Mouse (Mus musculus): ENCODE measurements around the gene Lrrc17. TPM values are rescaled to one million over a fixed set of nuclear protein-coding genes. Genes with fewer than 3 reads are reported as not detected.

Lrrc17 gene
- polyA plus RNA-seq, 1 experiment from 2014 or later = 4.6 TPM

- no peak overlapping the region for H3K4me2 ChIP-seq (ENCODE audit: low read length)
- no peaks in the 10 kb centered on the region for H3K36me3 ChIP-seq (ENCODE audit: control insufficient read depth, insufficient read depth, low read length)
- ATAC-seq = no peak
- no peak overlapping the region for H3K9ac ChIP-seq (ENCODE audit: low read depth, low read length)
- no peak overlapping the region for H3K4me3 ChIP-seq (ENCODE audit: low read depth, low read length)
- 87% methylated on average over 4 of the region's 4 CpGs for WGBS
- no peaks in the 10 kb centered on the region for H3K27me3 ChIP-seq (ENCODE audit: control insufficient read depth, insufficient read depth, low read depth, low read length)
- H3K27ac ChIP-seq (ENCODE audit: low read length) = no peak overlapping the region
- no peaks in the 10 kb centered on the region for H3K4me1 ChIP-seq (ENCODE audit: control insufficient read depth, insufficient read depth, low read length)
- no peaks in the 10 kb centered on the region for H3K9me3 ChIP-seq (replicated peaks; ENCODE audit: control insufficient read depth, low read length, poor library complexity, severe bottlenecking)
Measured at GRCm38 (mm10) chr5:21553685-21554084, 10.3 kb downstream of the Lrrc17 start.

DNA sequence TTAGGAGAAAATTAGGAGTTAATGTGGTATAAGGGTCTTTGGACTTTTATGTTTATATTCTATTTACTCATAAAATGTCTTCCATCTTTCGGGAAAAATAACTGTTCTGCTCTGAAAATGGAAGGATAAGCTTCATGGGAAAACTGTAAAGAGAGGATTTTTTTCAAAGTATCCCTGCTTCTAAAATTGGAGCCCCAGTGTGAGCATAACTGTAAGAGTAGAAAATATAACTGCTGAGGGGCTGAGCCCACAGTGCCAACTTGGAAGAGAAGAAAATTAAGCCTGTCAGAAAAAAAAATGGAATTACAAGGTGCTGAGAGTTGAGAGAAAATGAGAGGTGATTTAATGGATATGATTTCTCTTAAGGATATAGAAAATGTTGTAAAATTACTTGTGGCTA lies 11.4 kb downstream of the Lrrc17 start:
- WGBS = 85% methylated on average over 1 of the region's 1 CpGs
- Histone ChIP-seq H3K4me2 (ENCODE audit: low read length) (no peak overlapping the region), H3K27ac (ENCODE audit: low read length) (no peak overlapping the region), H3K36me3 (ENCODE audit: control insufficient read depth, insufficient read depth, low read length) (no peaks in the 10 kb centered on the region), H3K9me3 (replicated peaks; ENCODE audit: control insufficient read depth, low read length, poor library complexity, severe bottlenecking) (no peaks in the 10 kb centered on the region), H3K9ac (ENCODE audit: low read depth, low read length) (no peak overlapping the region), H3K4me3 (ENCODE audit: low read depth, low read length) (no peak overlapping the region), H3K4me1 (ENCODE audit: control insufficient read depth, insufficient read depth, low read length) (no peaks in the 10 kb centered on the region), H3K27me3 (ENCODE audit: control insufficient read depth, insufficient read depth, low read depth, low read length) (no peaks in the 10 kb centered on the region)
- no peak for ATAC-seq

DNA sequence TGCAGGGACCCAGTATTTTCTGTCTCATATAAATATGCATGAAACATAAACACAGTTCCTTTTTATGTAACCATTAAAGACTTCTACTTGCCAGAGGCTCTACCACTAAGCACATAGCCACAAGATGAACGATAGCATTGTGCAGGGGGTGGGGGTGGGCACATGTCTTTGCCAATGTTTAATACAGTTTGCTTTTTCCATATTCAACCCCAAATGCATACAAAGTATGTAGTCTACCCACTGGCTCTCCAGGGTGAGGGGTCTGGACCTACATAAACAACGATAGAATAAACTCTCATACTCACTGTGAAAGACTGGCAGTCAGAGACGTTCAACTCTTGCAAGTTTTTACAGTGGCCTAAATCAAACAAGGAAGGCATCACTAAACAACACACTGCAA lies 13.1 kb downstream of the Lrrc17 start:
- Histone ChIP-seq H3K4me2 (ENCODE audit: low read length) (no peak overlapping the region), H3K27ac (ENCODE audit: low read length) (no peak overlapping the region), H3K9me3 (replicated peaks; ENCODE audit: control insufficient read depth, low read length, poor library complexity, severe bottlenecking) (no peaks in the 10 kb centered on the region), H3K4me1 (ENCODE audit: control insufficient read depth, insufficient read depth, low read length) (no peaks in the 10 kb centered on the region), H3K4me3 (ENCODE audit: low read depth, low read length) (no peak overlapping the region), H3K9ac (ENCODE audit: low read depth, low read length) (no peak overlapping the region), H3K27me3 (ENCODE audit: control insufficient read depth, insufficient read depth, low read depth, low read length) (no peaks in the 10 kb centered on the region), H3K36me3 (ENCODE audit: control insufficient read depth, insufficient read depth, low read length) (no peaks in the 10 kb centered on the region)
- ATAC-seq = no peak
- WGBS = 72% methylated on average over 3 of the region's 3 CpGs

GRCm38 (mm10) chr5:21563936-21564335 lies 20.6 kb downstream of the Lrrc17 start:
- Histone ChIP-seq H3K9me3 (replicated peaks; ENCODE audit: control insufficient read depth, low read length, poor library complexity, severe bottlenecking) (no peaks in the 10 kb centered on the region), H3K4me1 (ENCODE audit: control insufficient read depth, insufficient read depth, low read length) (no peaks in the 10 kb centered on the region), H3K27ac (ENCODE audit: low read length) (no peak overlapping the region), H3K4me3 (ENCODE audit: low read depth, low read length) (no peak overlapping the region), H3K9ac (ENCODE audit: low read depth, low read length) (no peak overlapping the region), H3K4me2 (ENCODE audit: low read length) (no peak overlapping the region), H3K27me3 (ENCODE audit: control insufficient read depth, insufficient read depth, low read depth, low read length) (no peaks in the 10 kb centered on the region), H3K36me3 (ENCODE audit: control insufficient read depth, insufficient read depth, low read length) (no peaks in the 10 kb centered on the region)
- WGBS = 78% methylated on average over 2 of the region's 2 CpGs
- ATAC-seq = no peak

DNA sequence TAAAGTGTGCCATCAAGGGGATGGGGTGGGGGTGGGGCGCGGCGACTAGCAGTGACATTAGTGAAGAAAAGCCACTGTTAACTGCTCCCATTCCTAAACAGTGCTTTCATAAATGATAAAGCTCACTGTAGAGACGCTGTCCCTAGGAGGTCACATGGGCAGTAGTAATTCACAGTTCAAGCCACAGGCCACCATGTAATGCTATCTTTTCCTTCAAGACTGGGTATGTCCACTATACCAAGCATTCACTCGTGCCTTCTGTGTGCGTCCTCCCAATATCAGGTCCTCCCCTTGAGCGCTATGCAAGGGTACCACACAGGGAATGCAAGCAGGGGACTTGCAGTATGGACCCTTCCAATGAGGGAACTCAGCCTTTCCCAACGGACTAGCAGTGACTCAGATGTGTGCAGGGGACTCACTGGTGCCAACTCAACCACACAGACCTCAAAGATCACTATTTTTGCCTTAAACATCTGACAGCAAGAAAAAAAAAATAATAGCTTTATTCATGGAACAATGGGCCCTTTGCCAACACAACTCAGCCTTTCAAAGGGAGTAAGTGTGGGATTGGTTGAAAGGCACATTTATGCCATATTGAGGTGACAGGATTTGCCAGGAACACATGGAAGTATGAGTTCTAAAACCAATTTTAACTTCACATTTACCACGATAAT lies 22.2 kb downstream of the Lrrc17 start:
- no peak overlapping the region for H3K9ac ChIP-seq (ENCODE audit: low read depth, low read length)
- H3K9me3 ChIP-seq (replicated peaks; ENCODE audit: control insufficient read depth, low read length, poor library complexity, severe bottlenecking) = no peaks in the 10 kb centered on the region
- H3K36me3 ChIP-seq (ENCODE audit: control insufficient read depth, insufficient read depth, low read length) = no peaks in the 10 kb centered on the region
- H3K4me2 ChIP-seq (ENCODE audit: low read length) = no peak overlapping the region
- no peaks in the 10 kb centered on the region for H3K4me1 ChIP-seq (ENCODE audit: control insufficient read depth, insufficient read depth, low read length)
- ATAC-seq = no peak
- H3K27me3 ChIP-seq (ENCODE audit: control insufficient read depth, insufficient read depth, low read depth, low read length) = no peaks in the 10 kb centered on the region
- no peak overlapping the region for H3K27ac ChIP-seq (ENCODE audit: low read length)
- 92% methylated on average over 9 of the region's 9 CpGs for WGBS
- H3K4me3 ChIP-seq (ENCODE audit: low read depth, low read length) = no peak overlapping the region

DNA sequence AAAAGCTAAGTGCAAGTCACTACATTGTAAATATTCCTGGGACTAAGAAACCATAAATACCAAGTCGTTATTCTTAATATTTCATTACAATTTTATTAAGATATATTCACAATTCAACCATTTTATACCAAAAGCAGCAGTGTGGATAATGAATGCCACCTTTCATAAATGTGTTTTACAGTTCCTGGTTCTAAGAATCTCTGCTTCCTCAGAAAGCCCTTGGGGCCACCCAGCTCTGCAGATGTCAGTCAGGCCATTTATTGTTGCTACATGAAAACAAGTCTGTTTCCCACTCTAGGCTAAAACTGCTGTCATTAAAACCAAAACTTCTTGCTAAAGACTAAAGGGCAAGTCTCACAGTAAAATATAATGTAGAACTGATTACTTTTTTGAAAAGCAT lies 24.4 kb downstream of the Lrrc17 start:
- Histone ChIP-seq H3K9me3 (replicated peaks; ENCODE audit: control insufficient read depth, low read length, poor library complexity, severe bottlenecking) (no peaks in the 10 kb centered on the region), H3K4me2 (ENCODE audit: low read length) (no peak overlapping the region), H3K4me1 (ENCODE audit: control insufficient read depth, insufficient read depth, low read length) (no peaks in the 10 kb centered on the region), H3K36me3 (ENCODE audit: control insufficient read depth, insufficient read depth, low read length) (no peaks in the 10 kb centered on the region), H3K27me3 (ENCODE audit: control insufficient read depth, insufficient read depth, low read depth, low read length) (no peaks in the 10 kb centered on the region), H3K4me3 (ENCODE audit: low read depth, low read length) (no peak overlapping the region), H3K27ac (ENCODE audit: low read length) (no peak overlapping the region), H3K9ac (ENCODE audit: low read depth, low read length) (no peak overlapping the region)
- WGBS = 84% methylated on average over 1 of the region's 1 CpGs
- no peak for ATAC-seq

- no peak for ATAC-seq
- no peak overlapping the region for H3K27ac ChIP-seq (ENCODE audit: low read length)
- no peak overlapping the region for H3K4me2 ChIP-seq (ENCODE audit: low read length)
- H3K27me3 ChIP-seq (ENCODE audit: control insufficient read depth, insufficient read depth, low read depth, low read length) = no peaks in the 10 kb centered on the region
- no peak overlapping the region for H3K4me3 ChIP-seq (ENCODE audit: low read depth, low read length)
- no peaks in the 10 kb centered on the region for H3K4me1 ChIP-seq (ENCODE audit: control insufficient read depth, insufficient read depth, low read length)
- H3K36me3 ChIP-seq (ENCODE audit: control insufficient read depth, insufficient read depth, low read length) = no peaks in the 10 kb centered on the region
- H3K9ac ChIP-seq (ENCODE audit: low read depth, low read length) = no peak overlapping the region
- no peaks in the 10 kb centered on the region for H3K9me3 ChIP-seq (replicated peaks; ENCODE audit: control insufficient read depth, low read length, poor library complexity, severe bottlenecking)
- WGBS = 70% methylated on average over 3 of the region's 3 CpGs
Measured at GRCm38 (mm10) chr5:21572764-21573416, 29.5 kb downstream of the Lrrc17 start.

- Histone ChIP-seq H3K9me3 (replicated peaks; ENCODE audit: control insufficient read depth, low read length, poor library complexity, severe bottlenecking) (no peaks in the 10 kb centered on the region), H3K4me1 (ENCODE audit: control insufficient read depth, insufficient read depth, low read length) (no peaks in the 10 kb centered on the region), H3K27ac (ENCODE audit: low read length) (no peak overlapping the region), H3K9ac (ENCODE audit: low read depth, low read length) (no peak overlapping the region), H3K4me3 (ENCODE audit: low read depth, low read length) (no peak overlapping the region), H3K27me3 (ENCODE audit: control insufficient read depth, insufficient read depth, low read depth, low read length) (no peaks in the 10 kb centered on the region), H3K4me2 (ENCODE audit: low read length) (no peak overlapping the region), H3K36me3 (ENCODE audit: control insufficient read depth, insufficient read depth, low read length) (no peaks in the 10 kb centered on the region)
- ATAC-seq = no peak
- WGBS = 78% methylated on average over 21 of the region's 21 CpGs
Measured at GRCm38 (mm10) chr5:21574386-21575209, 31.2 kb downstream of the Lrrc17 start.

- Histone ChIP-seq H3K4me1 (ENCODE audit: control insufficient read depth, insufficient read depth, low read length) (no peaks in the 10 kb centered on the region), H3K9ac (ENCODE audit: low read depth, low read length) (no peak overlapping the region), H3K36me3 (ENCODE audit: control insufficient read depth, insufficient read depth, low read length) (no peaks in the 10 kb centered on the region), H3K4me3 (ENCODE audit: low read depth, low read length) (no peak overlapping the region), H3K9me3 (replicated peaks; ENCODE audit: control insufficient read depth, low read length, poor library complexity, severe bottlenecking) (no peaks in the 10 kb centered on the region), H3K27me3 (ENCODE audit: control insufficient read depth, insufficient read depth, low read depth, low read length) (no peaks in the 10 kb centered on the region), H3K27ac (ENCODE audit: low read length) (no peak overlapping the region), H3K4me2 (ENCODE audit: low read length) (no peak overlapping the region)
- no peak for ATAC-seq
- 86% methylated on average over 13 of the region's 13 CpGs for WGBS
Measured at GRCm38 (mm10) chr5:21575210-21575550, 31.8 kb downstream of the Lrrc17 start.

All from midbrain, embryonic 16.5 days (tissue).